Mouse (Mus musculus) frontal cortex, adult 2 months (tissue): ENCODE data around the gene Gm26620. TPM values are rescaled to one million over a fixed set of nuclear protein-coding genes. Genes with fewer than 3 reads are reported as not detected.

ENCODE experiments used
- DNase-seq, 2 experiments: peaks; one replicate each; pipeline ENCODE4 v3.0.0; 2022; ENCODE audit warnings: low spot score in 1 of 2; ENCODE audit errors: extremely low spot score in 1 of 2
- polyA plus RNA-seq: library from polyadenylated mRNA; depleted of rRNA; stranded (reverse); fragments of >200 nt; gene quantifications from 2 replicates; pipeline ENCODE4 v1.2.3, GENCODE M21; 2012; rRNA removed

The Gm26620 gene
- polyA plus RNA-seq, 1 experiment: 1.0 TPM

DNA sequence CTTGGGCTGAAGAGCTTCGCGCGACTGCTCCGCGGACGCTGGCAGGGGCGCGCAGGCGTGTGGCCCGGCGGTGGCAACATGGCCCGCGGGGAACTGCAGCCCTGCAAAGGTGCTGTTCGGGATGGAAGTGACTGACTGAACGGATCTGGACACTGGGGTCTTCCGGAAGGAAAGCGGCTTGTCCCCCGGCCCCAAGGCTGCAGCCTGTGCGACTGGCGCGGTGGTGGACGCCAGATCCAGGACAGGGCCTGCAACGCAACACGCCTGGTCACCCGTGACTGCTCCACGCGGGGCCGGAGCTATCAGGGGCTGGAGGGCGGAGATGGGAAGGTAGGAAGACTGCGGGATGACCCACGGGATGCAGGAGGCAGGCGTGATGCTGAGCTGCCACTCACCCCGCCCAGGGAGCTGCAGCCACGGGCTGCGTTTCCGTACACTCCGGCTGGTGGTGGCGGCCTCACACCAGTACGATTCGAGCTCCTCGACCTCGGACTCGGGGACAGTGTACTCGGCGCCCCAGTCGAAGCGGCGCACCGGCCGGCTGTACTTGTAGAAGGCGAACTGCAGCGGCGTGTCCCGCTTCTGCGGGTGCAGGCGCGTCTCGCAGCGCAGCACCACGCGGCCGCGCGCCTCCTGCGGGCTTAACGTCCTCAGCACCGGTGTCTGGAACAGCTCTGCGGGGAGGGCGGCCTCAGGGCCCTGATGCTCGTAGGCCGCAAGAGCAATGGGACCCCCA, 22.8 kb downstream of the Gm26620 start:
- peak in 1 of 2 experiments; percentile 35 for DNase-seq

DNA sequence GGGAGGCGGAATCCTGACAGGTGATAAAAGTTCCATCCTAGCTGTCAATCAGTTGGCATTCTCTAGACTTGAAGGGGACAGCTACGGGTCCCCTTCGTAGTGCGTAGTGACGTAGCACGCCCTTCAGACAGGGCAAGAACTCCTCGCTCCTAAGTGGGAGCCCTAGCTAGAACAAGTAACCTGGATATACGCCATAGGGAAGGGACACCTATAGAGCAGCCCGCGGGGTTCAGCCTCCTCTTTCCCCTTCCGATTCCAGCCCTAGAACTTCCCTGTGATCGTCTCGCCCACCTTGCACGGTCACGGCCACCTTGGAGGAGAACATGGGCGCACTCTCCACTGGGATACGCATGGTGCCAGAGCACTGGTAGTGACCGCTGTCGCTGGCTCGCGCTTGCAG, 23.5 kb downstream of the Gm26620 start:
- no peak for DNase-seq

DNA sequence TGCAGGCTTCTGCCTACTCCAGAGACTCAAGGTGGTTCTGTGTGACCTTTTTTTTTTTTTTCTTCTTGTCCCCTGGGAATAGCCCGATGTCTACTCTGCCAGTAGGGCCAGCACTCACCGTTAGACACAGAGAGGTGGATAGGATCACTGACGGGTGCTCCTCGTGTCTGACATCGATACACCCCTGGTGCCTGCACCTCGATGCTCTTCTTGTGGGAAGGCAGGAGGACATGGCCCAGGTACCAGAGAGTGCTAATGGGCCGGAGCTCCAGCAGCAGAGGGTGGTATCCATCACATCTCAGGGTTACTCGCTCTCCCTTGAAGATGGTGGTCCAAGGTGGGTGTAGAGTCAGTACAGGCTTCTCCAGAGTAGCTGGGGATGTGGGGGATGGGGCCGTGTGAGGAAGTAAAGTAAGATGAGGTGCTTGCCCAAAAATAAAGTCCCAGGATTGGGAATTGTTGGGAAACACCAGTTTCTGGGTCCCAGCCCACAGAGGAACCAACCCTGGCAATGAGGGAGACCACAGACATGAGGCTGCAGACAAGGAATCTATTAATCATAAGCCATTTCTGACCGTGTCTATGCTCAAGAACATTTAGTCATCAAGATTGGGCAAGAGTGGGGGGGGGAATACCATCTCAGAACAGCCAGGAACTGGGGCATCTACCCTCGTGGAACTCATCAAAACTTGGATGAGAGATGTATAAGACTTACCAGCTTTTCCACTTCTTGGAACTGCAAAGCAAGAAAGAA, 27.2 kb downstream of the Gm26620 start:
- DNase-seq: no peak

DNA sequence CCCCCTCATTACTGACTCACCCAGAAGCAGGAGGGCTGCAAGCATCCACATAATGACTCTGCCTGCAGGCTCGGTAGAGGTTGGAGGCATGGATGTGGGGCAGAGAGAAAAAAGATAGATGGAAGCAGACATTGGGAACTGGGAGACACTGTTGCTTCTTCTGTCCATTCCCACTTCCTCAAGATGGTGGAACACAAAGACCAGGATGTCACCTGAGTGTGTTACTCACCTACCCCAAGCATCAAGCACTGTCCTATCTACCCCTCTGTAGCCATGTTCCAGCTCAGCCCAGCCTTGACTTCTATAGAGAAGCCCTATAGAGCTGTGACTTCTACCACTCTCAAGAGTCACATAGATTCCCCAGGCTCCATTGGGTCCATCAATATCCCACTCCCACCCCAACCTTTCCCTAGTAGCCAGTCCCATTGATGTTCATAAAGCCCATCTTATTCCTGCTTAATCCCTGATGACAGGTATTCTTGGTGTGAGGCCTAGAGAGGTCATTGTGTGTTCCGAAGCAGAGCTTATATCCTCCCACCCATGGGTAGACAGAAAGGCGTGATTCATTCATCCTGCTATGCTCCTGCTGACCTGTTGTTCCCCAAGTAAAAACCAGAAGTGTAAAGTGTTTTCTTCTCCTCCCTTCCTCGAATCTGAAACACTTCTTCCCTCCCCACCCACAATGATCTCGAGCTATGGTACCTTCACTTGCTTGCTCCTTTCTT, 28.2 kb downstream of the Gm26620 start, which contains the start of gene Fcrlb:
TSS of gene Fcrlb (minus strand) at position 51 of the 725 bp plus-strand sequence.
- DNase-seq: no peak

DNA sequence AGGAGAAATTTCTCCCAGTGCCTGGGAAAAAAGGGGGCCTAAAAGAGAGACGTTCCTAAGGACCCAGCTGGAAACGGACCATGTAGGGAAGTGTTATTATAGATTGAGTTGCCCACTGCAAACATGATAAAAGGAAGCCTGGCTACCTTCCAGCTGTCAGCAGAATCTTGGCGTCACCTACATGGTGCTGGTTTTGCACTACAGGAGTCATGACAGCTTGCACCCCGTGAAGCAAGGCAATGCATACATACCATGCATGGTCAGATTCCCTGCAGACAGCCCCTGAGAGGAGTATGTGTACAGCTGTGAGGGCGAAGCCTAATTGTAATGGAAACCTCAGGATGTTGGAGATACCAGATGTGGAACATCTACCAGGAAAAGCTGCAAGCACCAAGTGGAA, 30.8 kb downstream of the Gm26620 start:
- DNase-seq: no peak

DNA sequence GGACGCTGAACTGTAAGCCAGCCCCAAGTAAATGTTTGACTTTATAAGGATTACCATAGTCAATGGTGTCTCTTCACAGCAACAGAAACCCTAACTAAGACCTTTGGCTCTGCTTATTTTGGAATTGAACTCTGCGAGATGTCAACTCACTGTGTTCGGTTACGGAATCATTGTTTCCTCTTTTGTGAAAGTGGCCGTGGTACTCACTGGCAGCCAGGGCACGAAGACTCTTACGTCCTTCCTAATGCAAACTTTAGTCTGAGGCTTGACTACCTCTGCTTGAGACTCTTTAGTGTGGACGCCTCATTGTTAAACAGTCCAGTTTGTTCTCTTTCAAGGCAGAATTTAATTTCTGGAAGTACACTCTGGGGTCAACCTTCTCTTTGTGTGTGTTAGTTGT, 34.4 kb downstream of the Gm26620 start:
- no peak for DNase-seq

DNA sequence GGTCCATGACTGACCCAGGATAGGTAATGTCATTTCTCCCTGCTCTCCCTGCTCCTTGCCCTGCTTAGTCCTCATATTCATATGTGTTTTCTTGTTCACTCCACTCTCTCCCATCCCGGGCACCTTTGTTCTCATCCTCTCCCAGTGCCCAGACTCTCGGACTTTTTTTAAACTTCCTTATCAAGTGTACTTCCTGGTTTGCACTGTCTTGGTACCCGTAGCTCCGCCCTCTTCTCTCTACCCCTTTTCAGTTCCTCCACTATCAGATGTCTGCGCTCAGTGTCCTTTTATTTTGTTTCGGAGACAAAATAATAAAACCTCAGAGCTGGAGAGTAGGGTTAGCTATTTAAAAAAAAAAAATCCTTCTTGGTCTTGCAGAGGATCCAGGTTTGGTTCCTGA, 39.6 kb downstream of the Gm26620 start:
- DNase-seq: no peak

DNA sequence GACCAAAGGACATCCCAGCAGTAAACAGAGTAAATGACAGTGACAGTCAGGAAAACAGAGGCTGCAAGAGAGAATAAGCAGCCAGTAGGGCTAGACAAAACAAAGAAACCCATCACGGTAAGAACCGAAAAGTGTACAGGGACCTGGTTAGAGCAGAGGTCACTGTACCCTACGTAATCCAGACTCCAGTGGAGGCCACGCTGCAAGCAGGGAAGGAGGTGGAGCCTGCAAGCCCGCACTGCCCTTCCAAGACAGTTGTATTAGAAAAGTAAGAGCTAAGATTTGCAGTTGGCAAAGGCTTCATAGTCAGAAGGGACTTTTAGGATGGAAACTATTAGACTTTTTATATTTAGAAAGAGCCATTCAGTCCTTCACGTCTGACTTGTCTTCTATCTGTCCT, 42.1 kb downstream of the Gm26620 start:
- DNase-seq: no peak

DNA sequence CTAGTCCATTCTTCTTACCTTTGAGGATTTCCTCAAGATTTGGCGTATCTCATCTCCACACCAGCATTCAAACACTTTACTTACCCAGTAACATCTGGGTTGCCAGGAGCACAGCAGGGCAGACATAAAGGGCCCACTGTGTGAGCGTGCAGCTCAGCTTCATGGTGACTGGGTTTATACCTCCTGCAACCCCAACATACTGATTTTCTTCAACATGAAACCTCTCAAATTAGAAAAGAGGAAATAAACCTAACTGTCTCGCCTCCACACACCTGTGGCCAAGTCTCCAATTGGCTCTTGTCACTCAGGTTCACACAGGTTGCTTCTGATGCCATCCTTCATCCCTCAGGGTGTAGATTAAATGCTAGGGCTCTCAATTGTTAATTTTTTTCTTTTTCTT, 42.5 kb downstream of the Gm26620 start, which contains the start of gene Fcrla:
TSS of gene Fcrla (minus strand) at position 206 of the 400 bp plus-strand sequence.
- no peak for DNase-seq

DNA sequence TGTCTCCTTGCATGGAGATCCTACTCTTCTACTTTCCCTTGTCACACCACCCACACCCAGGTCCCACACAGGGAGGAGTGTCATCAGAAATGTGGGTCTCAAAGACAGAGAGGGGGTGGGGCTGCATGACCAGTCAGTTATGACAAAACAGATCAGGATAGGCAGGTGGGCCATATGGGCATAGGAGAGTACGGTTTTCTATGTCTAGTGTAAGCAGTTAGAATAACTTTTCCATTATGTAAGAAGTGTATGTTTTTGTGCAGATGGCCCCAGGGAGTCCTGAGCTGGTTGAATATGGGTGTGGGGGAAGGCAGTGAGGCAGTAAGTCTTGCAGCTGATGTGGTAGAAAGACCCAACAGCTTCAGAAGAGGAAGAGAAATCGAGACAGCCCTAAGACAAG, 43.6 kb downstream of the Gm26620 start:
- no peak for DNase-seq

DNA sequence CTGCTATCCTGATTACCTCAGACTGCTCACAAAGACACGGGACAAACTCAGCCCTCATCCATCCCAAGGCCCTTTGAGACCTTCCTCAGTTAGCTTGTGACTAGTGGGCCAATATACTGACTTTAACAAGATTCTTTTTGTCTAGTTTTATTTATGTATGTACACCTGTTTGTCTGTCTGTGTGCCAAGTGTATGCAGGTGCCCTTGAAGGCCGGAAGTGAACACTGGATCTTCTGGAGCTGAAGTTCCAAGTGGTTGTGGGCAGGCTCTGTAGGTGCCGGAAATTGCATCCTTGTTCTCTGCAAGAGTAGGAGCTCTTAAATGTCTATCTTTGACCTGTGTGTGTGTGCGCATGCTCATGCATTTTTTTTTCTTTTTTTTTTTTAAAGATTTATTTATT, 44.4 kb downstream of the Gm26620 start:
- no peak for DNase-seq

DNA sequence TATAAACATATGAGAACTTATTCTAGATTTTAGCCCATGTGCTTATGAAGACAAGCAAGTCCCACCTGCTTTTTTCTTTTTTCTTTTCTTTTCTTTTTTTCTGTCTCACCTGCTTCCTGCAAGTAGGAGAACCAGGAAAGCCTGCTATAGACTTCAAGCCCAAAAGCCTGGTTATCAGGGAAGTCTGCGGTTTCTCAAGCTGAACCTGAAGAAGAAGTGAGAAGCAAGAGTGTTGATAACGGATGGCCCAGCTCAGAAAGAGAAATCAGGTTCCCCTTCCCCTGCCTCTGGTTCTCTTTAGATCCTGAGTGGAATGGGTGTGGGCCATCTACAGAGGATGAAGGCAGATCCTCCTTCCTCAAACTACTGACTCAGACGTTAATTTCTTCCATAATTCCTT, 47.2 kb downstream of the Gm26620 start:
- DNase-seq: no peak

DNA sequence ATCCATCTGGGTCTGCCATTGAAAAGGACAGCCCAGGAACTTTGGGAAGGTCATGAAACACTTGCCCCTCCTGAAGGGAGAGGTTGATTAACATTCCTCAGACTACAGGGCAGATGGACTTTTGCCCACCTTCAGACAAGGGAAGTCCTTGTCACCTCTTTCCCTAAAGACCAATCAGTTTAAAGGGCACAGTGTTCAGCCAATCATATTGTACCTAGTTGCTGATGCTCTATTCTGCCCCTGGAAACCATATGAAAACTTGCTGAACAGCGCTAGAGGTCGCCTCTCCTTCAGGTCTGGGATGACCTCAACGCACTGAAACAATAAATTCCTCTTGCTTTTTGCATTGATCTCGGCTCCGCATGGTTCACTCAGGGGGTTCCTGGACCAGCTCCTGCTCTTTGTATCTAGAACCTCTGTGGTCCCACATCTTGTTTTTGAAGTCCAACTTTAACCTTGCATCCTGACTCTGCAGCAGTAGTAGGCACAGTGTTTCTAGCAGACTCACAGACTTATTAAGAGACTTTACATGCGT, 48.6 kb downstream of the Gm26620 start:
- no peak for DNase-seq

DNA sequence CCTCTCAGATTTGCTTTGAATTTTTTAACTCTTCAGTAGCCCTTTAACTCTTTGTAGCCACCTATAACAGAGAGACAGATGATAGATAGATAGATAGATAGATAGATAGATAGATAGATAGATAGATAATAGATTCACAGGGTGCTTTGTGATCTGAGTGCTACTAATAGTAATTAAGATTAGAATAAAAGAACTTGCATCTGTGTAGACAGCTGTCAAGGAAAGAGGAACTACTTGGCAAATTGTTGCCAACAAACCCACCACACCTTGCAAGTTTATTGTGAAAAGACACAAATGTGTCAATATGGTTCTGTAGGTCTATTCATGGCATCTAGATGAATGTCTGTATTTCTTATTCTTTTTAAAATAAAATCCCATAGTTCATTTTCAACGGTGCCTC, 49.1 kb downstream of the Gm26620 start:
- DNase-seq: no peak

DNA sequence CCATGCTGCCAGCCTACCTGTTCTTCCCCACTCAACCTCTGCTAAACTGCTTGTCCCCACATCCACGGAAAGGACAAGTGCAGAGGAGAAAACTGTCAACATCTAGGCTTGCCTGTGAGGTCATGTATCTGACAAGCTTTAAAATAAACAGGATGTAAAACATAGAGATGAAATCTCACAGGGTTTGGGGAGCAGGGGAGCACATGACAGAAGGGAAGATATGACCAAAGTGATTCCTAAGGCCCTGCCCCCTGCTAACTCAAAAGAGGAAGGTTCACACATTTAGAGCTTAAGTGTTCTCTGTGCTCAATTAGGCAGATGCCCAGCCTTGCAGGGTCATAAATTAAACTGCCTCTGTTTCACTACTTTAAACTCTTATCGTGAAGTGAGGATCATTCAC, 49.5 kb downstream of the Gm26620 start:
- DNase-seq: no peak

Other genes with a start within 250 kb of the Gm26620 start
- 2.4 and 3.2 TPM in 2 replicates for gene Olfml2b, start 240.5 kb upstream of the Gm26620 start, polyA plus RNA-seq
- gene Atf6, start 17.3 kb upstream of the Gm26620 start, polyA plus RNA-seq: 21.9 and 23.6 TPM in 2 replicates
- gene Dusp12, start 475 bp downstream of the Gm26620 start, polyA plus RNA-seq: 30.1 and 33.8 TPM in 2 replicates
- gene Fcrlb, start 27.9 kb downstream of the Gm26620 start, polyA plus RNA-seq: 0.58 and 0.97 TPM in 2 replicates
- not detected in 2 replicates for gene Fcrla, start 42.5 kb downstream of the Gm26620 start, polyA plus RNA-seq
- 7.0 and 8.1 TPM in 2 replicates for gene Fcgr2b, start 91.5 kb downstream of the Gm26620 start, polyA plus RNA-seq
- 0.23 and 0.64 TPM in 2 replicates for gene Fcgr4, start 133.9 kb downstream of the Gm26620 start, polyA plus RNA-seq
- 14.6 and 21.5 TPM in 2 replicates for gene Fcgr3, start 179.9 kb downstream of the Gm26620 start, polyA plus RNA-seq
- gene Cfap126, start 228.9 kb downstream of the Gm26620 start, polyA plus RNA-seq: 1.4 and 3.8 TPM in 2 replicates